Mouse (Mus musculus) embryonic facial prominence, embryonic 12.5 days (tissue): Measurements from ENCODE around the gene Olfr984. TPM values are rescaled to one million over a fixed set of nuclear protein-coding genes. Genes with fewer than 3 reads are reported as not detected.

ENCODE experiments used
- ATAC-seq: fragments of 200-750 bp; cut with Nextera tagmentation; 2 replicates; pipeline ENCODE4 v1.8.0; 2017; ENCODE audit not compliant: insufficient number of reproducible peaks, insufficient read depth, low FRiP score, low TSS enrichment
- H3K27ac ChIP-seq: fragments of 300-500 bp; sonication (generic); 2 replicates; pipeline ENCODE4 v1.5.1; 2016; ENCODE audit warnings: mild to moderate bottlenecking
- H3K27me3 ChIP-seq: fragments of 300-500 bp; sonication (generic); 2 replicates; pipeline ENCODE4 v1.6.1; 2016; ENCODE audit warnings: mild to moderate bottlenecking, moderate library complexity
- H3K36me3 ChIP-seq: fragments of 300-500 bp; sonication (generic); 2 replicates; pipeline ENCODE4 v1.6.1; 2016; ENCODE audit warnings: mild to moderate bottlenecking
- H3K4me1 ChIP-seq: fragments of 300-500 bp; sonication (generic); 2 replicates; pipeline ENCODE4 v1.6.1; 2016
- H3K4me2 ChIP-seq: fragments of 300-500 bp; sonication (generic); replicated peaks from 2 replicates; pipeline ENCODE4 v1.6.1; 2016; ENCODE audit warnings: mild to moderate bottlenecking, moderate library complexity
- H3K4me3 ChIP-seq: fragments of 300-500 bp; sonication (generic); 2 replicates; pipeline ENCODE4 v1.5.1; 2016; ENCODE audit warnings: mild to moderate bottlenecking
- H3K9ac ChIP-seq: fragments of 300-500 bp; sonication (generic); 2 replicates; pipeline ENCODE4 v1.6.1; 2016; ENCODE audit warnings: mild to moderate bottlenecking, moderate library complexity
- H3K9me3 ChIP-seq: fragments of 300-500 bp; sonication (generic); 2 replicates; pipeline ENCODE4 v1.6.1; 2016; ENCODE audit warnings: mild to moderate bottlenecking, moderate library complexity
- WGBS: fragments of 180-500 bp; shearing (Covaris S2); methylation state at CpG from one replicate; pipeline ENCODE4 v1.1.7; 2016; 5-methylcytosine and 5-hydroxymethylcytosine counted together
- polyA plus RNA-seq: library from polyadenylated mRNA; unstranded; fragments of >200 nt; fragmentation: Nextera tagmentation; extraction: Ambion mirVana; gene quantifications from 2 replicates; pipeline ENCODE4 v1.2.1, GENCODE M21; 2016

The Olfr984 gene
- polyA plus RNA-seq, 1 experiment from 2014 or later, result not detected

GRCm38 (mm10) chr9:40050138-40050537 is 63.9 kb downstream of the Olfr984 start:
- H3K4me1 ChIP-seq, result no peaks in the 10 kb centered on the region
- no peak for ATAC-seq
- no peak overlapping the region for H3K4me3 ChIP-seq
- no peak overlapping the region for H3K9ac ChIP-seq
- H3K9me3 ChIP-seq, result no peaks in the 10 kb centered on the region
- WGBS, result 91% methylated on average over 19 of the region's 19 CpGs
- H3K4me2 ChIP-seq, result no peak overlapping the region
- no peak overlapping the region for H3K27ac ChIP-seq
- H3K27me3 ChIP-seq, result no peaks in the 10 kb centered on the region
- H3K36me3 ChIP-seq, result no peaks in the 10 kb centered on the region

Other genes with a start within 250 kb of the Olfr984 start
- gene Olfr972, start 247.8 kb downstream of the Olfr984 start, polyA plus RNA-seq, result 0.35 TPM in 1 of 2 replicates, not detected in the other
- gene Olfr229, start 206.9 kb downstream of the Olfr984 start, polyA plus RNA-seq, result not detected in 2 replicates
- not detected in 2 replicates for gene Olfr974, start 176.7 kb downstream of the Olfr984 start, polyA plus RNA-seq
- not detected in 2 replicates for gene Olfr975, start 162.2 kb downstream of the Olfr984 start, polyA plus RNA-seq
- not detected in 2 replicates for gene Olfr976, start 153.1 kb downstream of the Olfr984 start, polyA plus RNA-seq
- not detected in 2 replicates for gene Olfr978, start 122.1 kb downstream of the Olfr984 start, polyA plus RNA-seq
- gene Olfr979, start 110.7 kb downstream of the Olfr984 start, polyA plus RNA-seq, result not detected in 2 replicates
- not detected in 2 replicates for gene Olfr980, start 104.6 kb downstream of the Olfr984 start, polyA plus RNA-seq
- gene Olfr981, start 92.7 kb downstream of the Olfr984 start, polyA plus RNA-seq, result not detected in 2 replicates
- gene Olfr982, start 40.4 kb downstream of the Olfr984 start, polyA plus RNA-seq, result not detected in 2 replicates
- gene Olfr983, start 20.6 kb downstream of the Olfr984 start, polyA plus RNA-seq, result not detected in 2 replicates
- gene Olfr985, start 16.0 kb upstream of the Olfr984 start, polyA plus RNA-seq, result not detected in 2 replicates
- not detected in 2 replicates for gene Tmem225, start 33.9 kb upstream of the Olfr984 start, polyA plus RNA-seq
- gene Olfr986, start 66.7 kb upstream of the Olfr984 start, polyA plus RNA-seq, result 0.06 TPM in 1 of 2 replicates, not detected in the other
- gene Zfp202, start 78.1 kb upstream of the Olfr984 start, polyA plus RNA-seq, result 9.5 and 9.6 TPM in 2 replicates
- gene Scn3b, start 155.0 kb upstream of the Olfr984 start, polyA plus RNA-seq, result 4.3 and 4.7 TPM in 2 replicates